Mouse (Mus musculus) B cell, adult (primary cell): ENCODE measurements around the gene Olfr1193. TPM values are rescaled to one million over a fixed set of nuclear protein-coding genes. Genes with fewer than 3 reads are reported as not detected.

Experiments
- total RNA-seq: library from RNA; stranded (reverse); gene quantifications from 4 replicates; pipeline ENCODE4 v1.2.4, GENCODE M21; 2023; ENCODE audit not compliant: inconsistent age

Olfr1193 gene
- not detected in 4 replicates for total RNA-seq

GRCm38 (mm10) chr2:88675328-88675727 is at the start of gene Olfr1193:
Gene Olfr1193, plus strand, starts transcription at chr2:88675628.

GRCm38 (mm10) chr2:88640242-88640641 is 35.2 kb upstream of the Olfr1193 start, which contains the start of gene Olfr1191-ps1:
Gene Olfr1191-ps1, plus strand, starts transcription at chr2:88640542.

GRCm38 (mm10) chr2:88648209-88648608 is 27.2 kb upstream of the Olfr1193 start, which contains the start of gene Olfr1192-ps1:
Gene Olfr1192-ps1, plus strand, starts transcription at chr2:88648509.

GRCm38 (mm10) chr2:88689087-88689486 is 13.7 kb downstream of the Olfr1193 start, which contains the start of gene Olfr1195:
Gene Olfr1195, minus strand, starts transcription at chr2:88689187.

GRCm38 (mm10) chr2:88704497-88704896 is 29.1 kb downstream of the Olfr1193 start, which contains the start of gene Olfr1196:
Gene Olfr1196, minus strand, starts transcription at chr2:88704597.

Other genes with a start within 250 kb of the Olfr1193 start
- not detected in 4 replicates for gene Olfr1181, start 249.5 kb upstream of the Olfr1193 start, total RNA-seq
- not detected in 4 replicates for gene Gm13757, start 226.5 kb upstream of the Olfr1193 start, total RNA-seq
- gene Olfr1183, start 220.8 kb upstream of the Olfr1193 start, total RNA-seq, result not detected in 4 replicates
- gene Olfr1184, start 192.0 kb upstream of the Olfr1193 start, total RNA-seq, result not detected in 4 replicates
- not detected in 4 replicates for gene Olfr1185-ps1, start 182.3 kb upstream of the Olfr1193 start, total RNA-seq
- gene Olfr1186, start 157.1 kb upstream of the Olfr1193 start, total RNA-seq, result not detected in 4 replicates
- gene Olfr1188, start 118.7 kb upstream of the Olfr1193 start, total RNA-seq, result not detected in 4 replicates
- gene Olfr1189, start 89.2 kb upstream of the Olfr1193 start, total RNA-seq, result not detected in 4 replicates
- gene Olfr1191-ps1, start 35.1 kb upstream of the Olfr1193 start, total RNA-seq, result 0.15 to 0.26 TPM (median 0.16 TPM) in 3 of 4 replicates, not detected in the other
- gene Olfr1192-ps1, start 27.1 kb upstream of the Olfr1193 start, total RNA-seq, result not detected in 4 replicates
- gene Olfr1195, start 13.6 kb downstream of the Olfr1193 start, total RNA-seq, result not detected in 4 replicates
- gene Olfr1196, start 29.0 kb downstream of the Olfr1193 start, total RNA-seq, result not detected in 4 replicates
- gene Olfr1197, start 56.7 kb downstream of the Olfr1193 start, total RNA-seq, result not detected in 4 replicates
- not detected in 4 replicates for gene Olfr1198, start 75.7 kb downstream of the Olfr1193 start, total RNA-seq
- not detected in 4 replicates for gene Olfr1199, start 84.8 kb downstream of the Olfr1193 start, total RNA-seq
- not detected in 4 replicates for gene Olfr1200, start 94.9 kb downstream of the Olfr1193 start, total RNA-seq
- gene Olfr1201, start 117.4 kb downstream of the Olfr1193 start, total RNA-seq, result not detected in 4 replicates
- not detected in 4 replicates for gene Olfr1202, start 138.9 kb downstream of the Olfr1193 start, total RNA-seq
- gene Olfr1205, start 154.1 kb downstream of the Olfr1193 start, total RNA-seq, result not detected in 4 replicates
- gene Olfr1204, start 173.7 kb downstream of the Olfr1193 start, total RNA-seq, result not detected in 4 replicates
- gene Olfr1206, start 187.6 kb downstream of the Olfr1193 start, total RNA-seq, result not detected in 4 replicates
- not detected in 4 replicates for gene Olfr1208, start 226.7 kb downstream of the Olfr1193 start, total RNA-seq
- not detected in 4 replicates for gene Olfr1209, start 239.5 kb downstream of the Olfr1193 start, total RNA-seq